Mouse (Mus musculus) layer of hippocampus, postnatal 36 days (tissue): ENCODE results near the gene Mb. TPM values are rescaled to one million over a fixed set of nuclear protein-coding genes. Genes with fewer than 3 reads are reported as not detected.
A peak's percentile ranks its signal among the peaks of the same experiment; 100 is the strongest.

Experiments
- DNase-seq, 2 experiments: peaks; one replicate each; pipeline ENCODE4 v3.0.0; 2022
- total RNA-seq, 2 experiments: library from RNA; stranded (reverse); gene quantifications; 2 replicates each; pipeline ENCODE4 v1.2.3; 2021

Mb gene
- total RNA-seq, 2 experiments from 2014 or later = 0.37 TPM; not detected in 1

- DNase-seq = no peak
Observed at GRCm38 (mm10) chr15:77025884-77026583, 24.4 kb downstream of the Mb start.

DNA sequence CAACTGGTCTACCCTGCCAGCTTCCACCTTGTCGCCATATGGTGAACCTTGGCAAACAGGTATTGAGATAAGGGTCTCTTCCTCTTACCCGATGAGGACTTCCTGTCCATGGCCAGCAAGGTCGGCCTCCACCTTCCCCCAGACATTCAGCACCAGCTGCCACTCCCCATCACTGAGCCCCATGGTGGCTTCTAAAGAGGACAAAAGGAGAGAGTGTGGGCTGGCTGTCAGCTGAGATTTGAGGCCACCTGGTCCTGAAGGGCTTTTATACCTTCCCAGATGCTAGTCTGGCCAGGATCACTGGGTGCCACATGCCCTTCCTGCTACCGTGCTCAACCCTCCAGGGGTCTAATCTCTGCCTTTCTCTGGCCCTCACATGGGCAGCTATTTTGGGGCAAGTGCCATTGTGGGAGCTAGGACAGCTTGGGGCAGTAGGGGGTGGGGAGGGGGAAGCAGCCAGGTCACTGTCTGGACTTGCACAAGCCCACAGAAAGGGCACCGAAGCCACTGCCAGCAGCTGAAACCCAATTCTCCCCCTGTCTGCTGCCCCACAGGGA is 28.0 kb downstream of the Mb start:
- DNase-seq = no peak

- no peak for DNase-seq
Observed at GRCm38 (mm10) chr15:77021851-77022250, 28.6 kb downstream of the Mb start.

- no peak for DNase-seq
Observed at GRCm38 (mm10) chr15:77021056-77021455, 29.4 kb downstream of the Mb start.

DNA sequence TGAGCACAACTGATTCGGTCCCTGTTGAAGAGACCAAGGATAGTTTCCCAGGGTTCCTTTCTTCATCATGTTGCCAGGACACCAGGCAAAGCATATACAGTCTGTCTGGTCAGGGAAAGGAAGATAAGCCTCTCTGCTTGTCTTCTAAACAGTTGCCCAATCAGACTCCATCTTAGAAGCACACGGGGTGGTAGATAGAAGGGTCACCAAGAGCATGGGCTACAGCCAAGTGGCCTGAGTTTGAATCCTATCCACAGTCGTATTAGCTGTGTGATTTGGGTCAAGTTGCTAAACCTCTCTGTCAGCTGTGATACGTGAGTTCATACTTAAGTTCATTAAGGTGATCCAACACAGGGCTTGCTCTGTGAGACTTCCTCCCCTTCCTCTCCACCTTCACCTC is 30.3 kb downstream of the Mb start:
- DNase-seq = no peak

DNA sequence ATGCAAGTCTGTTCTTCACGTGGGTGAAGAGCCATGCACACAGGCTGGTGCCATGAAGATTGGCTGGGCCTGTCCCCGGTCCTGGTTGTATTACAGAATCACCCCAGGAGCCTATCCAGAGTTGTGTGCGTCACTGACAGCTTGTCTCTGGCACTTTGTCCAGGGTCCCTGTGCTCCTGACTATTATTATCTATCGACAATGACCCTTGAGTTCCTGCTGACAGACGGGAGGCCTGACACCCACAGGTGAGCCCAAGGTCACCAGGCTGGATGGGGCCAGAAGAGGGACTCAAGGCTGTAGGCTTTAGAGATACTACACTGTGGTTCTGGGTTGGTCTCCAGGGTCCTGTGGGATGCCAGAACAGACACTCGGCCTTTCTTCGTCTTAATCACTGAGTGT is 30.9 kb downstream of the Mb start:
- no peak for DNase-seq

GRCm38 (mm10) chr15:77018740-77019340 is 31.6 kb downstream of the Mb start:
- no peak for DNase-seq

- no peak for DNase-seq
Observed at GRCm38 (mm10) chr15:77017897-77018296, 32.6 kb downstream of the Mb start.

GRCm38 (mm10) chr15:77016509-77016908 is 34.0 kb downstream of the Mb start:
- no peak for DNase-seq

GRCm38 (mm10) chr15:77014985-77015384 is 35.5 kb downstream of the Mb start:
- DNase-seq = no peak

DNA sequence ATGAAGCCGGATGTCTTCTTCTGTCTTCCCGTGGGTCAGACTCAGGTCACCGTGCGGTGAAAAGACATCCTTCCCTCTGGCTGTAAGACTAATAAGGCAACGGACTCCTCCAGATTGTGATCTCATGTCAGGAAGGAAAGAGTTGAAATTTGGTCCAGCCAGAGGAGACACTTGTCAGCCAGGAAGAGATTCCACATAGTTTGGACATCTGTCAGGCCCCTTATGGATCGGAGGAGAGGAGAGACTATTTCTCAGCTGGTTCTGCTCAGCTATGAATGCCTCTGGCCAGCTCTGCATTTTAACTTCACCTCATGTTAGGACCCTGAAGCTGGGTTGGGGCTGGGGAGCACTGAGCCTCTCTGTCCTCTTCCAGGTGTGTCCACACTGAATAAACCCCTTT is 36.0 kb downstream of the Mb start:
- DNase-seq = no peak

GRCm38 (mm10) chr15:77013753-77014241 is 36.7 kb downstream of the Mb start:
- DNase-seq = no peak

DNA sequence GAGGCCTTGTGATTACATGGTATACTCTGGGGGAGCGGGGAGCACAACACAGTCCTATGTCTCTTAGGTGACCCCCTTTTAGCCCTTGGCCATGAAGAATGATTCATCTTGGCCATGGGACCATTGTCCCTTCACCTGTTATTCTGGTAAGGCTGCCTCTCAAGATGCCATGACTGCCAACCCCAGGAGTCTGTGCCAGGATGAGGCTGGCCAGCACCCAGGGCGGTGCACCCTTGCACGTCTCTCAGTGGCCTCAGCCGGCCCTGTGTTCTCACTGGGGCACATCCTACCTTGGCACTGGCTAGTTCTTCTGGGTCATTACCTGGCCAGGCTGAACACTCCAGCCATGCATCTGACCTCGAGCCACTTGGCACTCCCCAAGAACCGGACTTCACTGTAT is 41.6 kb downstream of the Mb start:
- no peak for DNase-seq

- DNase-seq = peak; percentile 38
Observed at GRCm38 (mm10) chr15:77003868-77004215, 46.6 kb downstream of the Mb start.

- no peak for DNase-seq
Observed at GRCm38 (mm10) chr15:77003173-77003867, 47.1 kb downstream of the Mb start.

- peak in 1 of 2 experiments; percentile 23 for DNase-seq
Observed at GRCm38 (mm10) chr15:76998878-76999588, 51.4 kb downstream of the Mb start.

DNA sequence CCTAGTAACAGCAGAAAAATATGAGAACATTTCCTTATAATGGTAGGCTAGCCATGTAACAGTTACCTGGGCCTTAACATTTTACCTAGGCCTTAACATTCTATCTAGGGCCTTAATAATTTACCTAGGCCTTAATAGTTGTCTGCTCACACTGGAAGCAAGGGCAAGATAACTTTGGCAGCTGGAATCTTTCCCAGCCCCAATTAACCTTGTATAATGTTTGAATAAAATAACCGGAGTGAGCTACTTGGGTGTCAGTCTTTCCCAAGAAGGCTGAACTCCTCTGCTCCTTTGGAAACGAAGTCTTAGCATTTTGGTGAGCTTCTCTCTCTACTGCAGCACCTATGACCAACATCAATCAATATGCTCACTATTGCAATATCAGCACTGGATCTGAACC is 52.4 kb downstream of the Mb start:
- no peak for DNase-seq

DNA sequence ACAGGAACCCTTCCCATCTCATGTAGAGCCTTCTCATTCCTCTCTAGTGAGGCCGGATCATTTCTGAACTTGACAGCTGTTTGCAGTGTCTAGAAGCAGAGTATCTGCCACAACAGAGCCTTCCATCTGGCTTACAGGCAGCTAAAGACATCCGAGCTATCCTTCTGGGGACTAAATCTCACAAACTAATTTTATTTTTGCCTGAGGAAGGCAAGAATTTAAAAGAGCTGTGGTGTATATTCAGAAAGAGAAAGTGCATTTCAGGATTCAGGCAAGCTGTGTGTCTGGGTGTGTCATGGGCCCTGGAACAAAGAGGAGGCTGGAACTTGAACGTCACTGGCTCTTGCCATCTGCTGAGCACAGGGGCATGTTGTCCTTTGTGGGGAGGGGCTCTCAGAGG is 56.1 kb downstream of the Mb start:
- no peak for DNase-seq

DNA sequence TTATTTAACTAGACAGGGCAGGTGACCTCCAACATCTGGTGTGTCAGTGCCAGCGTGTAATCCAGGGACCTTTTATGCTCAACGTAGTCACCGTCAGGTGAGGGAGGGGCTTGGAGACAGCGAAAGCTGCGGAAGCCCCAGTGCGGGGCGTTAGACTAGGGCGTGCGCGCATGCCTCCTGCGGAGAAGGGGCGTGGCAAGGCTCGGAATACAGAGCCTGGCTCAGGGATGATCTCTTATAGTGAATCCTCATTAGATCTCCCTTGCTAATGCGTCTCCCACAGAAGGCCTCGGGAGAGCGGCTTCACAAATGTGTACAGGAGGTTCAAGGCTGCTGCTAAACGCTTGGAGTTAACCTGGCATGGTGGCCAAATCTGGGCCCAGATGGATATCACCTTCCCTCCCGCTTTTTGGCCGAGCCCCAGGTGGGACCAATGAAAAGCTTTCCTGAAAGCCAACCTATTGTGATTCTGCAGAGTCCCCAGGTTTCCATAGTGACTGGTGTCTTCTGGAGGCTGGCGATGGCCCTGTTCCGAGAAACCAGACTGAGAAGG is 62.9 kb downstream of the Mb start:
- DNase-seq = peak; percentile 51 to 58

DNA sequence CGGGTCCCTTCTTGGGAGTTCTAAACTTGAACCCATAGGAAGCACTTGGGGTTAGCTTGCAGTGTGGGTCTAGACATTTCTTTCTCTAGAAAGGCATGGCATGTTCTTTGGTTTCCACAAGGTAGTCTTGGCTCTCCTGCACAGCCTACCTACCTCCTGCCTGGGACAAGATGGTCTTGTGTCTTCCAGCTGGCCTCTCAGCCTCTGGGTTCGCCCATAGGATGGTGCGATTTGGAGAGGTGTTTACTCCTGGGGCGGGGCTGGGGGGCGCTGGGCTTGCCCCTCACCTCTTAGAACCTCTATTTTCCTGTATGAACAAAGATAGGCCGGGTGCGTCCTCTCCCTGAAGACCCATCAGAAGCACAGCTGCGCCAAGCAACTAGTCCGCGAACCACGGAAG is 63.3 kb downstream of the Mb start:
- no peak for DNase-seq

DNA sequence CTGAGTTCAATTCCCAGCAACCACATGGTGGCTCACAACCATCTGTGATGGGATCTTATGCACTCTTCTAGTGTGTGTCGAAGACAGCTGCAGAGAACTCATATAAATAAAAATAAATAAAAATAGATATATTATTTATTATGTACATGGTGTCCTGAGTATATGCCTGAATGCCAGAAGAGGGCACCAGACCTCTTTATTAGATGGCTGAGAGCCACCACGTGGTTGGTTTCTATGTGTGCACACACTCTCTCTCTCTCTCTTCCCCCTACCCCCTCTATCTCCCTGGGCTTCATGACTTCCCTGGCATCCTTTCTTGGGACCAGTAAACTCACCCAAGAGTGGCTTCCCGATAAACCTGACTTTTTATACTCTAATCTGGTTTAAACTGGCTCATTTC is 67.7 kb downstream of the Mb start:
- no peak for DNase-seq

GRCm38 (mm10) chr15:76979799-76980198 is 70.7 kb downstream of the Mb start:
- DNase-seq = no peak

- no peak for DNase-seq
Observed at GRCm38 (mm10) chr15:76976619-76977018, 73.9 kb downstream of the Mb start.
